Mouse (Mus musculus) urinary bladder, adult 18-20 months (tissue): Measurements from ENCODE around the gene Rpl38.
"Not testable (repeated sequence)": the region's sequence is repeated elsewhere in the genome, so short reads cannot be mapped to it uniquely, and the experiment has no call there.

ENCODE experiments used
- DNase-seq, 2 experiments: peaks; one replicate each; pipeline ENCODE4 v3.0.0; 2022; ENCODE audit warnings: low spot score in 2 of 2, mixed read lengths in 2 of 2

Rpl38 gene

GRCm38 (mm10) chr11:114656994-114657644 is 11.2 kb upstream of the Rpl38 start:
- no peak for DNase-seq

- peak in 1 of 2 experiments; percentile 37 for DNase-seq
Observed at GRCm38 (mm10) chr11:114657737-114658136, 10.6 kb upstream of the Rpl38 start.

- DNase-seq = no peak
Observed at GRCm38 (mm10) chr11:114662161-114662560, 6.2 kb upstream of the Rpl38 start.

- DNase-seq = peak in 1 of 2 experiments; percentile 53
Observed at GRCm38 (mm10) chr11:114662746-114663362, 5.5 kb upstream of the Rpl38 start.

GRCm38 (mm10) chr11:114664164-114664563 is 4.2 kb upstream of the Rpl38 start:
- no peak for DNase-seq

GRCm38 (mm10) chr11:114665463-114665862 is 2.9 kb upstream of the Rpl38 start:
- no peak for DNase-seq

- no peak for DNase-seq
Observed at GRCm38 (mm10) chr11:114666786-114667185, 1.5 kb upstream of the Rpl38 start.

GRCm38 (mm10) chr11:114667236-114667931 is 940 bp upstream of the Rpl38 start:
- no peak for DNase-seq

- DNase-seq = peak in 1 of 2 experiments; percentile 26
Observed at GRCm38 (mm10) chr11:114667932-114668285, 415 bp upstream of the Rpl38 start.

GRCm38 (mm10) chr11:114668741-114669623 is 658 bp downstream of the Rpl38 start:
- DNase-seq = peak; percentile 55 to 73

GRCm38 (mm10) chr11:114669651-114670168 is 1.4 kb downstream of the Rpl38 start:
- DNase-seq = no peak

GRCm38 (mm10) chr11:114671147-114671546 is 2.8 kb downstream of the Rpl38 start:
- DNase-seq = no peak

- DNase-seq = peak in 1 of 2 experiments; percentile 24
Observed at GRCm38 (mm10) chr11:114672794-114673718, 4.7 kb downstream of the Rpl38 start.

- no peak for DNase-seq
Observed at GRCm38 (mm10) chr11:114673719-114674050, 5.4 kb downstream of the Rpl38 start.

- DNase-seq = no peak
Observed at GRCm38 (mm10) chr11:114674180-114674579, 5.9 kb downstream of the Rpl38 start.

GRCm38 (mm10) chr11:114674796-114675195 is 6.5 kb downstream of the Rpl38 start:
- DNase-seq = not testable (repeated sequence)

- DNase-seq = peak; percentile 69 to 70
Observed at GRCm38 (mm10) chr11:114675341-114675825, 7.1 kb downstream of the Rpl38 start, which contains the start of gene Ttyh2. Gene Ttyh2 (plus strand): TSS chr11:114675431.

GRCm38 (mm10) chr11:114675826-114676401 is 7.6 kb downstream of the Rpl38 start:
- DNase-seq = peak in 1 of 2 experiments; percentile 26

- DNase-seq = peak in 1 of 2 experiments; percentile 21
Observed at GRCm38 (mm10) chr11:114676431-114676830, 8.1 kb downstream of the Rpl38 start.
